Mouse (Mus musculus): ENCODE results near the gene Fxyd2.

DNA sequence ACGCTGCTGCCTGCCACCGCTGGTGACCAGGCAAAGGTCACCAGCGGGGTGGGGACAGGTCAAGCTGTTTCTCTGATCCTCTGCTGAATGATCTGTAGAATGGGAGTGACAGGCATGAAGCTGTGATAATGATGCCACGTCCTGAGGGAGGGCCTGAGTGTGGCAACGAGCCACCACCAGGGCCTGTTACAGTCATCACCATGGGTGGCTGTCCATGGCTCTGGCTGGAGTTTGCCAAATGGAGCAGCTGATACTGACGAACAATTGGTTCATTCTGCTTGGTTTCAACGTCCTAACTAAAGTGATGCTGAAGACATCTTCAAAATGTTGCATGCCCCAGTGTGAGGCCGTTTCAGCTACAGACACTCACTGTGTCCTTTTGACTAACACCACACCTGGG, 18.8 kb downstream of the Fxyd2 start:
- TF ChIP-seq POLR2A (IDR thresholded peaks at IDR 0.05; ENCODE audit: borderline replicate concordance, control insufficient read depth, low read depth, low read length) (no peak), CTCF (IDR thresholded peaks at IDR 0.05; ENCODE audit: control insufficient read depth, insufficient read depth, low read length) (no peak)

All from bone marrow, adult 2 months (tissue).